Mouse (Mus musculus): ENCODE results near the gene Vwce.
A peak's percentile ranks its signal among the peaks of the same experiment; 100 is the strongest.

Gene Vwce

GRCm38 (mm10) chr19:10634106-10634871, at the start of gene Vwce:
Gene Vwce, plus strand, starts transcription at chr19:10634213.
- DNase-seq: peak; percentile 42

- no peak for DNase-seq
These were observed 48.9 kb upstream of the Vwce start for GRCm38 (mm10) chr19:10585112-10585511.

GRCm38 (mm10) chr19:10587231-10587630, 46.8 kb upstream of the Vwce start:
- no peak for DNase-seq

GRCm38 (mm10) chr19:10589127-10589857, 44.7 kb upstream of the Vwce start:
- DNase-seq: no peak

- DNase-seq: no peak
These were observed 43.7 kb upstream of the Vwce start for GRCm38 (mm10) chr19:10590301-10590700.

GRCm38 (mm10) chr19:10591659-10592377, 42.2 kb upstream of the Vwce start:
- DNase-seq: no peak

- DNase-seq: no peak
These were observed 35.8 kb upstream of the Vwce start for GRCm38 (mm10) chr19:10598188-10598587.

- no peak for DNase-seq
These were observed 34.4 kb upstream of the Vwce start for GRCm38 (mm10) chr19:10599648-10600047.

GRCm38 (mm10) chr19:10602247-10602769, 31.7 kb upstream of the Vwce start:
- DNase-seq: no peak

GRCm38 (mm10) chr19:10602787-10603186, 31.2 kb upstream of the Vwce start:
- DNase-seq: peak; percentile 85

GRCm38 (mm10) chr19:10603660-10604523, 30.1 kb upstream of the Vwce start:
- peak; percentile 35 for DNase-seq

GRCm38 (mm10) chr19:10604534-10604933, 29.5 kb upstream of the Vwce start:
- peak; percentile 7 for DNase-seq

- DNase-seq: peak; percentile 99
These were observed 28.6 kb upstream of the Vwce start, which contains the start of the genes Ddb1 and Tkfc for GRCm38 (mm10) chr19:10605293-10605900. Gene Ddb1, plus strand, starts transcription at chr19:10605327. Gene Tkfc, minus strand, starts transcription at chr19:10605654.

GRCm38 (mm10) chr19:10605901-10606622, 28.0 kb upstream of the Vwce start:
- no peak for DNase-seq

- DNase-seq: no peak
These were observed 25.3 kb upstream of the Vwce start for GRCm38 (mm10) chr19:10608573-10609240.

- DNase-seq: peak; percentile 52
These were observed 882 bp downstream of the Vwce start for GRCm38 (mm10) chr19:10634872-10635318.

GRCm38 (mm10) chr19:10637840-10638239, 3.8 kb downstream of the Vwce start:
- no peak for DNase-seq

- DNase-seq: no peak
These were observed 6.1 kb downstream of the Vwce start for GRCm38 (mm10) chr19:10640080-10640479.

- no peak for DNase-seq
These were observed 6.8 kb downstream of the Vwce start for GRCm38 (mm10) chr19:10640589-10641378.

Data from cerebellum, adult 11 months (tissue).